Mouse (Mus musculus) ES-Bruce4 (cell line): ENCODE measurements around the gene Gpx7.

Experiments used
- CTCF ChIP-seq: IDR thresholded peaks from one replicate; pipeline ENCODE4 v1.8.1; 2011; ENCODE audit warnings: low read depth, low read length
- EP300 ChIP-seq: IDR thresholded peaks from 2 replicates; pipeline ENCODE4 v1.6.1; 2011; ENCODE audit warnings: low read depth, low read length; ENCODE audit not compliant: insufficient read depth
- POLR2A ChIP-seq: IDR thresholded peaks from one replicate; pipeline ENCODE4 v1.8.1; 2011; ENCODE audit warnings: low read length; ENCODE audit not compliant: insufficient read depth

- TF ChIP-seq POLR2A = no peak
- TF ChIP-seq CTCF = no peak
- no peak for TF ChIP-seq EP300
These were observed 28.0 kb upstream of the Gpx7 start for GRCm38 (mm10) chr4:108434781-108435180.
